Mouse (Mus musculus): ENCODE measurements around the gene Trim71. TPM values are rescaled to one million over a fixed set of nuclear protein-coding genes. Genes with fewer than 3 reads are reported as not detected.

Trim71 gene
- total and polyA plus RNA-seq, 3 experiments, result not detected

GRCm38 (mm10) chr9:114603876-114604540 lies 39.8 kb upstream of the Trim71 start:
- Histone ChIP-seq H3K4me3 (ENCODE audit: control insufficient read depth in 1 of 2, insufficient read depth in 1 of 2, low read depth in 2 of 2, low read length in 2 of 2) (no peak overlapping the region), H3K9ac (ENCODE audit: control insufficient read depth, low read depth, low read length, poor library complexity, severe bottlenecking) (no peak overlapping the region)

GRCm38 (mm10) chr9:114601096-114601495 lies 36.9 kb upstream of the Trim71 start:
- Histone ChIP-seq H3K27me3 (ENCODE audit: control insufficient read depth in 1 of 2, insufficient read depth in 2 of 2, low read length in 2 of 2) (no peaks in the 10 kb centered on the region), H3K9me3 (replicated peaks; ENCODE audit: insufficient read depth, low read length) (no peaks in the 10 kb centered on the region), H3K9ac (ENCODE audit: control insufficient read depth, low read depth, low read length, poor library complexity, severe bottlenecking) (no peak overlapping the region), H3K79me2 (ENCODE audit: control insufficient read depth, insufficient read depth, low read length, poor library complexity) (no peaks in the 10 kb centered on the region), H3K36me3 (ENCODE audit: control insufficient read depth in 1 of 2, insufficient read depth in 2 of 2, low read length in 2 of 2) (no peaks in the 10 kb centered on the region; a peak in 2 of 4 replicates), H3K27ac (ENCODE audit: control insufficient read depth, low read depth, low read length) (no peak overlapping the region), H3K4me3 (ENCODE audit: control insufficient read depth in 1 of 2, insufficient read depth in 1 of 2, low read depth in 2 of 2, low read length in 2 of 2) (no peak overlapping the region), H3K4me1 (ENCODE audit: control insufficient read depth in 1 of 2, insufficient read depth in 2 of 2, low read length in 2 of 2) (no peaks in the 10 kb centered on the region)
- TF ChIP-seq CHD1 (IDR thresholded peaks at IDR 0.05; ENCODE audit: low read depth, low read length) (no peak), USF2 (IDR thresholded peaks at IDR 0.05; ENCODE audit: borderline replicate concordance in 1 of 2, insufficient read depth in 1 of 2, low read depth in 1 of 2, low read length in 2 of 2) (no peak), MAZ (IDR thresholded peaks at IDR 0.05; ENCODE audit: low read depth, low read length) (no peak), TAL1 (IDR thresholded peaks at IDR 0.05; ENCODE audit: low read length) (no peak), MYB (IDR thresholded peaks at IDR 0.05; ENCODE audit: low read depth, low read length) (no peak), SIN3A (IDR thresholded peaks at IDR 0.05; ENCODE audit: low read length) (no peak), POLR2AphosphoS5 (IDR thresholded peaks at IDR 0.05; ENCODE audit: borderline replicate concordance, low read depth, low read length) (no peak), ZMIZ1 (IDR thresholded peaks at IDR 0.05; ENCODE audit: low read depth, low read length) (no peak), ZC3H11A (IDR thresholded peaks at IDR 0.05; ENCODE audit: low read depth, low read length) (no peak), GABPA (IDR thresholded peaks at IDR 0.05; ENCODE audit: low read depth, low read length) (no peak), E2F4 (IDR thresholded peaks at IDR 0.05; ENCODE audit: borderline replicate concordance, low read depth, low read length) (no peak), UBTF (IDR thresholded peaks at IDR 0.05; ENCODE audit: borderline replicate concordance, insufficient read depth, low read depth, low read length) (no peak), ELF1 (IDR thresholded peaks at IDR 0.05; ENCODE audit: low read depth, low read length) (no peak), NRF1 (IDR thresholded peaks at IDR 0.05; ENCODE audit: insufficient read depth, low read depth, low read length, poor library complexity, severe bottlenecking) (no peak), TCF12 (IDR thresholded peaks at IDR 0.05; ENCODE audit: low read depth, low read length) (no peak), POLR2A (IDR thresholded peaks at IDR 0.05; ENCODE audit: control insufficient read depth in 1 of 2, insufficient read depth in 1 of 2, low read depth in 1 of 2, low read length in 2 of 2, poor library complexity in 1 of 2) (no peak), TBP (IDR thresholded peaks at IDR 0.05; ENCODE audit: low read depth, low read length) (no peak), ZKSCAN1 (IDR thresholded peaks at IDR 0.05; ENCODE audit: low read depth, low read length) (no peak), MAX (IDR thresholded peaks at IDR 0.05; ENCODE audit: low read length) (no peak), CHD2 (IDR thresholded peaks at IDR 0.05; ENCODE audit: low read length) (no peak)
- no peak for DNase-seq (ENCODE audit: low read depth, low spot score)

More at GRCm38 (mm10) chr9:114603876-114604540, 39.8 kb upstream of the Trim71 start:
- no peak for DNase-seq (ENCODE audit: low read depth, low spot score)
- no peaks in the 10 kb centered on the region for H3K27me3 ChIP-seq (ENCODE audit: control insufficient read depth in 1 of 2, insufficient read depth in 2 of 2, low read length in 2 of 2)
- TF ChIP-seq ZC3H11A (IDR thresholded peaks at IDR 0.05; ENCODE audit: low read depth, low read length) (no peak), MXI1 (IDR thresholded peaks at IDR 0.05; ENCODE audit: low read depth, low read length) (no peak), NELFE (IDR thresholded peaks at IDR 0.05; ENCODE audit: low read depth, low read length) (no peak), MEF2A (IDR thresholded peaks at IDR 0.05; ENCODE audit: extremely low read depth, insufficient replicate concordance, low read depth, low read length, poor library complexity, severe bottlenecking) (no peak)
- H3K9me3 ChIP-seq (replicated peaks; ENCODE audit: insufficient read depth, low read length), result no peaks in the 10 kb centered on the region
- no peaks in the 10 kb centered on the region for H3K4me1 ChIP-seq (ENCODE audit: control insufficient read depth in 1 of 2, insufficient read depth in 2 of 2, low read length in 2 of 2)
- H3K36me3 ChIP-seq (ENCODE audit: control insufficient read depth in 1 of 2, insufficient read depth in 2 of 2, low read length in 2 of 2), result peaks cover 0 to 1% of the 10 kb centered on the region in 2 experiments; a peak in 2 of 4 replicates
- no peaks in the 10 kb centered on the region for H3K79me2 ChIP-seq (ENCODE audit: control insufficient read depth, insufficient read depth, low read length, poor library complexity)
- H3K27ac ChIP-seq (ENCODE audit: control insufficient read depth, low read depth, low read length), result no peak overlapping the region

Data from MEL (cell line).